Mouse (Mus musculus) kidney, embryonic 14.5 days (tissue): Measurements from ENCODE around the gene Zfp526. TPM values are rescaled to one million over a fixed set of nuclear protein-coding genes. Genes with fewer than 3 reads are reported as not detected.

Source experiments
- ATAC-seq: fragments of 200-750 bp; cut with Nextera tagmentation; 2 replicates; pipeline ENCODE4 v1.8.0; 2017; ENCODE audit warnings: moderate number of reproducible peaks, mild to moderate bottlenecking, moderate TSS enrichment, moderate library complexity; ENCODE audit not compliant: low FRiP score, low TSS enrichment
- H3K27ac ChIP-seq: fragments of 300-500 bp; sonication (generic); 2 replicates; pipeline ENCODE4 v1.5.1; 2014; ENCODE audit warnings: low read depth, mild to moderate bottlenecking, low read length, moderate library complexity, mixed read lengths
- H3K27me3 ChIP-seq: fragments of 300-500 bp; sonication (generic); 2 replicates; pipeline ENCODE4 v1.6.1; 2014; ENCODE audit warnings: mild to moderate bottlenecking, low read length; ENCODE audit not compliant: control insufficient read depth, insufficient read depth
- H3K36me3 ChIP-seq: fragments of 300-500 bp; sonication (generic); 2 replicates; pipeline ENCODE4 v1.6.1; 2014; ENCODE audit warnings: low read length, mixed read lengths; ENCODE audit not compliant: control insufficient read depth, insufficient read depth
- H3K4me1 ChIP-seq: fragments of 300-500 bp; sonication (generic); 2 replicates; pipeline ENCODE4 v1.6.1; 2014; ENCODE audit warnings: low read length, mixed read lengths; ENCODE audit not compliant: control insufficient read depth, insufficient read depth
- H3K4me2 ChIP-seq: fragments of 300-500 bp; sonication (generic); replicated peaks from 2 replicates; pipeline ENCODE4 v1.6.1; 2014; ENCODE audit warnings: low read depth, mild to moderate bottlenecking, low read length
- H3K4me3 ChIP-seq: fragments of 300-500 bp; sonication (generic); 2 replicates; pipeline ENCODE4 v1.5.1; 2014; ENCODE audit warnings: mild to moderate bottlenecking, low read length
- H3K9ac ChIP-seq: fragments of 300-500 bp; sonication (generic); 2 replicates; pipeline ENCODE4 v1.6.1; 2014; ENCODE audit warnings: low read depth, mild to moderate bottlenecking, low read length, moderate library complexity
- H3K9me3 ChIP-seq: fragments of 300-500 bp; sonication (generic); 2 replicates; pipeline ENCODE4 v1.6.1; 2016; ENCODE audit warnings: low read length; ENCODE audit not compliant: control insufficient read depth
- WGBS: fragments of 180-500 bp; shearing (Covaris S2); extraction: QIAGEN DNeasy Blood & Tissue Kit; methylation state at CpG from one replicate; pipeline ENCODE4 v1.1.7; 2014; 5-methylcytosine and 5-hydroxymethylcytosine counted together
- polyA plus RNA-seq: library from polyadenylated mRNA; unstranded; fragments of >200 nt; fragmentation: Nextera tagmentation; extraction: Ambion mirVana; gene quantifications from 2 replicates; pipeline ENCODE4 v1.2.1, GENCODE M21; 2014

Gene Zfp526
- polyA plus RNA-seq, 1 experiment from 2014 or later: 4.2 TPM

- Histone ChIP-seq H3K4me1 (0 out of 2 replicates have a peak, but pooled peaks cover 3% of the 10 kb centered on the region), H3K4me2 (no peak overlapping the region), H3K36me3 (peaks cover 23% of the 10 kb centered on the region; the same call in 1 of the 2 replicates), H3K9ac (no peak overlapping the region), H3K9me3 (no peaks in the 10 kb centered on the region), H3K27me3 (no peaks in the 10 kb centered on the region), H3K27ac (no peak overlapping the region), H3K4me3 (no peak overlapping the region)
- ATAC-seq: no peak
- 71% methylated on average over 15 of the region's 16 CpGs for WGBS
Measured at GRCm38 (mm10) chr7:25205355-25206093, 15.7 kb upstream of the Zfp526 start.

DNA sequence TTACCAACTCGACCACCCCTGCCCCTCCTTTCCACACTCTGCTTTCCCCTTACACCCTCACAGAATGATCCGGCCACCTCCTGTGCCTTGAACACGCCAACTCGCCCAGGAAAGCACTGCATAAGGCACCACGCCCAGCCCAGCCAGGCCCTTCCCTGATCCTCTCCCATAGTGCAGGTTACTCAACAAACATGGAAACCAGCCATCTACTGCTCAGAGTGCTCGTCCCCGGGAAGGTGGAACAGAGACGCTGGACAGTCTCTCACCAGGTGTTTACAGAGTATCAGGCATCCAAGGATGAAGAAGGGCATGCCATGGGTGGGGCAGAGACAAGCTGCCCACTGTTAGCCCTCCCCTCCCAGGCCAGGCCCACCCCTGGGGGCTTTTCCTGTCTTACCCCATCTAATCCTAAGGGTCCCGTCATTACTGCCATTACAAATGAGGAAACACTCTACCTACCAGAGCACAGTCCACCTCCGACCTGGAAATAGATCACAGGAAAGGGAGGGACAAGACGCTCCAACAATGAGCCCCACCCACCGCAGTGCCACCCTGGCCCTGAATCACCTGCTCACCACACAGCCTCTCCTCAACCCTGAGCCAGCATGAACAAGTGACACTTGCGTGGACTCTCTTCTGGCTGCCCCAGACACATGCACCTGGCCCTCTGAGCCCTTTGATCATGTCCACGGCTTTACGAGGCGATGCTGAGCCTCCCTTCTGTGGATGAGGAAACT is 15.0 kb upstream of the Zfp526 start:
- WGBS: 82% methylated on average over 16 of the region's 16 CpGs

GRCm38 (mm10) chr7:25209161-25209622 is 12.0 kb upstream of the Zfp526 start:
- 0 out of 2 replicates have a peak, but pooled peaks have one; percentile 30 for ATAC-seq
- H3K4me3 ChIP-seq: no peak overlapping the region
- no peak overlapping the region for H3K9ac ChIP-seq
- 39% methylated on average over 3 of the region's 3 CpGs for WGBS
- no peaks in the 10 kb centered on the region for H3K27me3 ChIP-seq
- H3K27ac ChIP-seq: no peak overlapping the region
- no peak overlapping the region for H3K4me2 ChIP-seq
- no peaks in the 10 kb centered on the region for H3K9me3 ChIP-seq
- H3K36me3 ChIP-seq: peaks cover 12% of the 10 kb centered on the region; the same call in 1 of the 2 replicates
- 0 out of 2 replicates have a peak, but pooled peaks cover 3% of the 10 kb centered on the region for H3K4me1 ChIP-seq

More for the DNA sequence above, 15.0 kb upstream of the Zfp526 start:
- H3K36me3 ChIP-seq: peaks cover 23% of the 10 kb centered on the region; the same call in 1 of the 2 replicates
- no peaks in the 10 kb centered on the region for H3K9me3 ChIP-seq
- H3K4me1 ChIP-seq: 0 out of 2 replicates have a peak, but pooled peaks cover 3% of the 10 kb centered on the region
- no peak overlapping the region for H3K27ac ChIP-seq
- no peak overlapping the region for H3K4me3 ChIP-seq
- no peak overlapping the region for H3K9ac ChIP-seq
- no peak for ATAC-seq
- H3K27me3 ChIP-seq: no peaks in the 10 kb centered on the region
- H3K4me2 ChIP-seq: no peak overlapping the region

DNA sequence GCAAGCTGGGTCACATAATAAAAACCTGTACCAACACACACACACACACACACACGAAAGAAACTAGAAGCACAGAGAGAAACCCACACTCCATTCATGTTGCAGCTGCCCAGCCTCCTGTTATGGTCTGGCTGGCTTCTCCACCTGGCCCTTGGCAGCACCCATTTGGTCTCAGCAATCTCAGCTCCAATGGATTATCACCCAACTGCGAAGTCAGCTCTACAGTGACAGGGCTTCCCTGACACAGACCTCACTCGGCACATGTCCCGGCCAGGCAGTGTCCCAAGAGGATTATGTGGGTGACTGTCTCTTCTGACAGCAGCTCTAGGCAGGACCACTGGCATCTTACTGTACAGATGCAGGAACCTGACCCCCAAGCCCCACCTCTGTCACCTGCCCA is 10.7 kb upstream of the Zfp526 start:
- Histone ChIP-seq H3K9me3 (no peaks in the 10 kb centered on the region), H3K36me3 (peaks cover 16% of the 10 kb centered on the region; the same call in 1 of the 2 replicates), H3K27ac (no peak overlapping the region)

GRCm38 (mm10) chr7:25213099-25213498 is 8.1 kb upstream of the Zfp526 start:
- no peak overlapping the region for H3K27ac ChIP-seq
- ATAC-seq: no peak
- H3K4me1 ChIP-seq: peaks cover 5% of the 10 kb centered on the region; the same call in 1 of the 2 replicates
- no peaks in the 10 kb centered on the region for H3K27me3 ChIP-seq
- no peak overlapping the region for H3K4me3 ChIP-seq
- H3K9me3 ChIP-seq: no peaks in the 10 kb centered on the region
- H3K9ac ChIP-seq: no peak overlapping the region
- H3K4me2 ChIP-seq: no peak overlapping the region
- 67% methylated on average over 3 of the region's 3 CpGs for WGBS
- H3K36me3 ChIP-seq: peaks cover 16% of the 10 kb centered on the region; the same call in 1 of the 2 replicates

More for the DNA sequence above, 10.7 kb upstream of the Zfp526 start:
- H3K4me2 ChIP-seq: no peak overlapping the region
- no peak for ATAC-seq
- H3K4me1 ChIP-seq: 0 out of 2 replicates have a peak, but pooled peaks cover 3% of the 10 kb centered on the region
- no peak overlapping the region for H3K9ac ChIP-seq
- no peaks in the 10 kb centered on the region for H3K27me3 ChIP-seq
- H3K4me3 ChIP-seq: no peak overlapping the region
- WGBS: 70% methylated on average over 4 of the region's 4 CpGs

- Histone ChIP-seq H3K27ac (no peak overlapping the region), H3K4me1 (peaks cover 8% of the 10 kb centered on the region), H3K4me2 (no peak overlapping the region), H3K27me3 (no peaks in the 10 kb centered on the region), H3K4me3 (no peak overlapping the region), H3K36me3 (peaks cover 15% of the 10 kb centered on the region; the same call in 1 of the 2 replicates), H3K9me3 (no peaks in the 10 kb centered on the region), H3K9ac (no peak overlapping the region)
- WGBS: 97% methylated on average over 2 of the region's 2 CpGs
- ATAC-seq: no peak
Measured at GRCm38 (mm10) chr7:25214172-25214571, 7.1 kb upstream of the Zfp526 start.

DNA sequence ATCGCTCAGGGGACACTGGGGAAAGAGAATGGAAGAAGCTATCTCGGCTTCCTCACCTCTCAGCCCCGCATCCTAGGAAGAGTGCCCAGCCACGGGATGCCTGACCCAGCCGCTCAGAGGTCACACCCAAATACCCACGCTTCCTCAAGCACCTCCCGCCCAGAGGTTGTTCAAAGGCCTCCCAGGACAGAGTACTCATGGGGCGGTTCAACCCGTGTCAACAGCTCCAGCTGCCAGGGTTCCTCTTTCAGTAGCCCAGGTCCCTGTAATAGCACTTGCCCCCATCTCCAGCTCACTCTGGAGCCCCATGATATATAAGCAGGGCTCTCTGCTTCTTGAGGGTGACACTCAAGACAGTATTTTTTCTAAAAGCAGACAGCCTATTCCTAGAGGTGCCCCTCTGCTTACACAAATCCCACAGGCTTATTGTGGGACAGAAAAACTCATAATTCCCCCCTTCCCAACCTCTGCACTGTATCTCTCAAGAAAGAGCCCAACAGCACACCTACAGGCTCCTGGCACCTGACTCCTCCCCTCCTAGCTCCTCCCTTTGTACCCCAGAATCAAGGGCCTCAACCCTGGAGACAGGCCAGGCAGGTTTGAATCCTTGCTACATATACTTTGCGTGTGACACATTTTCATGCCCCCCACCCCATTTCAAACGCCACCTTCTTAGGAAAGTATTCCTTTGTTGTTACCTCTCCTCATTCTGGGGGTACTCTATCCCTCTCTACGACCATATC is 3.4 kb upstream of the Zfp526 start:
- 65% methylated on average over 12 of the region's 12 CpGs for WGBS
- H3K9ac ChIP-seq: no peak overlapping the region
- H3K4me2 ChIP-seq: peak overlapping the region; percentile 95
- peaks cover 26% of the 10 kb centered on the region for H3K4me1 ChIP-seq
- H3K36me3 ChIP-seq: peaks cover 6% of the 10 kb centered on the region; the same call in 1 of the 2 replicates
- H3K4me3 ChIP-seq: peak overlapping the region; percentile 67; the same call in 1 of the 2 replicates
- H3K27me3 ChIP-seq: no peaks in the 10 kb centered on the region
- no peak for ATAC-seq
- no peaks in the 10 kb centered on the region for H3K9me3 ChIP-seq
- H3K27ac ChIP-seq: no peak overlapping the region

DNA sequence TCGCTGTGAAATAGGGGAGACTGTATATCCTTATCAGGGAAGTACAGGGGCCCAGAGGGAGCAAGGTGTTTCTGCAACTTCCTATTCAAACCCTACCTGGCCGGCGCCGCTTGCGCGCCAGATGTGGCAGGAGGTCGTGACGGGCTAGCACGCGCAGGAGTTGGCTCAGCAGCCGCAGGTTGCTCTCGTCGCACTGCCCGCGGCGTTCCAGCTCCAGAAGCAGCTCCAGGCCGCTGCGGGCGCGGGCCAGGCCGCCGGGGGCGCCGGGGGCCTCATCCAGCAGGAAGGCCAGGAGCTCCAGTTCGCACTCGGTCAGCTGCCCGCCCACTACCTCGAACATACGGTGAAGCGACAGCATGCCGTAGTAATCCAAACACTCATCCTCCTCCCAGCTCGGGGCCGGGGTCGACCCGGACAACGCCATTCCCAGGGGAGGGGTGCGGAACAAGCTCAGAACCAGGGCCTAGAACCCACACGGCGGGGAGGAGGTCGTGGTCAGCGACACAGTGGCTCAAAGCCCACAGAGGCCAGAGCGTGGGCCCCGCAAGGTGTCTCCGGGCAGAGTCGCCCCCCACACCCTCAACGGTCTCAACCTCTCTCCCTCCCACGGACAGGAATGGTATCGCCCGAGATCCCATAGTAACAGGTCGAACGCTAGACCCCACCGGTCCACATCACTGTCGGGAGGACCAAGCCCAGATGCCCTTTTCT is 2.4 kb upstream of the Zfp526 start:
- ATAC-seq: peak; percentile 14
- Histone ChIP-seq H3K9ac (peak overlapping the region; percentile 74), H3K36me3 (peaks cover 9% of the 10 kb centered on the region; the same call in 1 of the 2 replicates), H3K4me3 (peak overlapping the region; percentile 67), H3K27ac (peak overlapping the region; percentile 84), H3K27me3 (no peaks in the 10 kb centered on the region), H3K4me1 (peaks cover 26% of the 10 kb centered on the region), H3K4me2 (peak overlapping the region; percentile 95), H3K9me3 (no peaks in the 10 kb centered on the region)
- WGBS: under 1% methylated on average over 53 of the region's 53 CpGs
